ENCODE assay signal across 12 mouse cellular contexts in genomic region chr4:133121974-133122637, GRCm38 (mm10). TPM values are rescaled to one million over a fixed set of nuclear protein-coding genes. Genes with fewer than 3 reads are reported as not detected.
DNase-seq lines count a peak whose midpoint lies in the region; ATAC-seq lines count a peak whose summit lies in the region.
"Had no signal": no experiment of that assay in that cellular context is flagged by ENCODE, and none has a peak within 500 bp of the region (broad histone marks: within the 10 kb centered on the region; RNA-seq: fewer than 3 reads in every experiment).

No protein-coding gene starts in this region.

- peaks cover 48% of the 10 kb centered on the region for H3K4me1 ChIP-seq in heart, embryonic 13.5 days

- H3K36me3 ChIP-seq in heart, embryonic 13.5 days: no peaks in the 10 kb centered on the region
- no peaks in the 10 kb centered on the region for H3K36me3 ChIP-seq in splenic B cell, adult 2 months (ENCODE audit: control insufficient read depth, insufficient read depth, low read length, poor library complexity, severe bottlenecking)
- H3K36me3 ChIP-seq: G1E had no signal

- H3K27ac ChIP-seq in heart, embryonic 13.5 days (replicated peaks): 0 out of 2 replicates have a peak overlapping the region, but pooled peaks have one; percentile 20
- H3K27ac ChIP-seq: kidney, postnatal 0 days; left cerebral cortex, adult 2 months had no signal

- intact Hi-C loops in heart, postnatal 25 days (cut with DNase I): no loop called here

- no peak overlapping the region for H3K9ac ChIP-seq in heart, embryonic 13.5 days

- no peak overlapping the region for H3K4me3 ChIP-seq in heart, embryonic 13.5 days
- H3K4me3 ChIP-seq: left cerebral cortex, adult 2 months had no signal

- no peak for DNase-seq in heart, postnatal 25 days (ENCODE audit: low spot score)
- peak; percentile 19 for DNase-seq in lung, postnatal 36 days
- no peak for DNase-seq in lung, postnatal 4 days
- peak; percentile 97 for DNase-seq in ZHBTc4 (ENCODE audit: low read depth, low spot score)
- peak; percentile 15 for DNase-seq in splenic B cell, adult 2 months (ENCODE audit: low read depth, low spot score)
- DNase-seq in testis, postnatal 10 days (ENCODE audit: low spot score): no peak
- DNase-seq in cerebellum, adult 18-20 months: no peak
- DNase-seq: right cerebral cortex, postnatal 25 days had no signal

- H3K9me3 ChIP-seq in heart, embryonic 13.5 days: peaks cover 9% of the 10 kb centered on the region

- 28% methylated on average over 5 of the region's 5 CpGs for WGBS in heart, embryonic 13.5 days

- ATAC-seq in heart, embryonic 13.5 days (ENCODE audit: extremely low read depth, insufficient number of reproducible peaks, low FRiP score, low TSS enrichment): no peak

- no peaks in the 10 kb centered on the region for H3K27me3 ChIP-seq in heart, embryonic 13.5 days (replicated peaks)
- no peaks in the 10 kb centered on the region for H3K27me3 ChIP-seq in splenic B cell, adult 2 months (ENCODE audit: control insufficient read depth, insufficient read depth, low read length, poor library complexity, severe bottlenecking)

- H3K4me2 ChIP-seq in heart, embryonic 13.5 days: no peak overlapping the region

RNA-seq across cellular contexts. Expression of gene Wasf2, which starts 8.2 kb away (rescaled TPM):
- polyA plus RNA-seq in heart, embryonic 13.5 days (2015; fragmentation: Nextera tagmentation; extraction: Ambion mirVana): 64.6 and 72.7 TPM in 2 replicates
- 100 to 1,000 TPM in 1 of 2 experiments, 10 to 100 TPM in 1; 77.7 to 110 TPM for total RNA-seq in heart, postnatal 25 days (2021)

Comparison
In these comparisons a context has a peak if more than half of its experiments do, and no peak if none do; other contexts are left out.
1. DNase-seq: peak in lung, postnatal 36 days (single experiment), ZHBTc4 (single experiment) and splenic B cell, adult 2 months (single experiment); none in heart, postnatal 25 days (single experiment), lung, postnatal 4 days (0 of 2), testis, postnatal 10 days (single experiment) and cerebellum, adult 18-20 months (0 of 2).